Mouse (Mus musculus) testis, postnatal 14 days (tissue): ENCODE results near the gene B3gnt3.
"Not testable (repeated sequence)": the region's sequence is repeated elsewhere in the genome, so short reads cannot be mapped to it uniquely, and the experiment has no call there.

Source experiments
- DNase-seq: peaks from one replicate; pipeline ENCODE4 v3.0.0; 2021; ENCODE audit warnings: low spot score

The B3gnt3 gene

DNA sequence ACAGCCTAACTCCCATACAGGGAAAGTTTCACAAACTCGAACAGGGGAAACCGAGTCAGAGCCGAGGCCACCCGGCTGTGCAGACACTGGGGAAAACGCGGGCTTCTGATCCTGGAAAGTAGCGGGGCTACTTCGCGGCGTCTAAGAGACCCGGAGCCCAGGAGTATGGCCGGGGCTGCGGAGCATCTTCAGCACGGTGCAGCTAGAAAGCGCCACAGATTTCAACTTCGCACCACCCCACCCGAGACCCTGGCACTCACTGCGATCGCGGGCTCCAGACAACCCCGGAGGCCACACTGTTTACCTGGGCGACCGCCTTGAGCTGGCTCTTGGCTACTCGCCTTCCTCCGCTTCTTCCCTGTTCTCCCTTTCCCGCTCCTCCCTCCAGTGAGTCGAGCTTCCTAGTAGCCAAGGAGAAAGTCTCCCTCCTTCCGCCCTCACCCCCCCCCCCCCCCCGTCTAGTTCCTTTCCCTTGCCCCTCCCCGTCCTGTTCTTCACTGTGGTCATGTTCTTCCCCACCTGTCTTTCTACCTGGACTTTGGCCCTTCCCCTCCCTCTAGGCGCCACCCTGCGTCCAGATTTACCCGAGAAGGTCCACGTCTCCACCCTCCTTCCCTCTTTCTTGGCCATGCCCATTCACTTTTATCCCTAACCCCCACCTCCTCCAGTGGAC is at the start of gene B3gnt3:
Gene B3gnt3, minus strand, starts transcription at position 376 of the 673 bp plus-strand sequence.
- no peak for DNase-seq

DNA sequence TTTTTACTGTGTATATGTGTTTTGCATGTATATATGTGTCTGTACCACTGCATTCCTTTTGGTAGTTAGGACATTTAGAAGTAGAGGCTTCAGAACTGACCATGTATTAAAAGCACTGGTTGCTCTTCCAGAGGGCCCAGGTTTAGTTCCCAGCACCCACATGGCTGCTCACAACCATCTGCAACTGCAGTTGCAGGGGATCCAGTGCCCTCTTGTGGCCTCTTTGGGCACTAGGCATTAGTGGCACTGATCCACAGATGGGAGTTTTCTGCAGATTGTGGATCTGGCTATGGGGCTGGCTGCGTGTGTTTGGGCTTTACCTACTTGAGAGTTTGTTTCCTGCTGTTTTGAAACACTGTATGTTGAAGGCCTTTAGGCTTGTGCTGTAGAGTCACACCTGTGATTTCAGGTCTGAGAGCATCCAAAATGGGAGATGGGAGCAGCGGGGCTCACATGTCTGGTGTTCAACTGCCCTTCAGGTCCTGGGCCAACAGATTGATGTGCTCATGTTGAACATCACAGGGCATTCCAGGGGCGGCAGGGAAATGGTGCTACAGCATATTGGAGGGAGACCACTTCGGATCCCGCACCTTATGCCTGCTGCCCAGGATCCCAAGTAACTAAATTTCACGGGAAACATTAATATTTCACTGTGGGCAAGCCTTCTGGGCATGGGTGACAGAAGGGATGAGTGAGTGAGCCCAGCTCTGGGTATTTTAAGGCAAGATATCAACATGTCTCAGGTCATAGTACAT is 47.9 kb upstream of the B3gnt3 start:
- DNase-seq = not testable (repeated sequence)

DNA sequence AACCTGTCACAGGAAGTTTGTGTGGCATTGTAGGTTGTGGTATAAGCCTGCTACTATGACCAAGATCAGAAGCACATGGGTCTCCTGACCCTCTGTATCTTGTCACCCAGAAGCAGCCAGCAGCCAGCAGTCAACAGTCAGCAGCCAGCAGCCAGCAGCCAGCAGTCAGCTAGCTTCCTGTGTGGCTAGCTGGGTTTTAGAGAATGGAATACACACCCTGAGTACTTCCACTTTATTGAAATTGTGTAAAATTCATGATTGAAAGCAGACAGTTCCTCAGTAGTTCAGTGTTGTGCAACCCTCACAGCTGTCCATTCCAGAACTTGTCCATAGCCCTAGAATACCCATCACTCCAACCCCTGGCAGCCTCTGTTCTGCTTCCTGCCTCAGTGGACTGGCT is 45.5 kb upstream of the B3gnt3 start:
- not testable (repeated sequence) for DNase-seq

- no peak for DNase-seq
Observed at GRCm38 (mm10) chr8:71745322-71745721, 43.7 kb upstream of the B3gnt3 start.

DNA sequence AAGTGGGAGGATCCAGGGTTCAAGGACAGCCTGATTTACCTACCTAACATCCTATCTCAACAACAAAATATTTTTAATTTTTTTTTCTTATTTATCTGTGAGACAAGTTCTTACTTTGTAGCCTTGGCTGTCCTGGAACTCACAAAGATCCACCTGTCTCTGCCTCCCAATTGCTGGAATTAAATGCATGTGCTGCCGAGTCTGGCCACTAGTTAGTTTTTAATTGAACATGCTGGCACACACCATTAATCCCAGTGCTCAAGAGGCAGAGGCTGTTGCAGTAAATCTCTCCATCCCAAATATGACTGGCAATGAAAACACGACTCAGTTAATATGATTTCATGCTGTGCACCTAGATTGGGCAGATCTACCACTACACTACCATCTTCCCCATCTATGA is 41.2 kb upstream of the B3gnt3 start:
- DNase-seq = no peak

GRCm38 (mm10) chr8:71741687-71742114 is 40.1 kb upstream of the B3gnt3 start:
- no peak for DNase-seq

DNA sequence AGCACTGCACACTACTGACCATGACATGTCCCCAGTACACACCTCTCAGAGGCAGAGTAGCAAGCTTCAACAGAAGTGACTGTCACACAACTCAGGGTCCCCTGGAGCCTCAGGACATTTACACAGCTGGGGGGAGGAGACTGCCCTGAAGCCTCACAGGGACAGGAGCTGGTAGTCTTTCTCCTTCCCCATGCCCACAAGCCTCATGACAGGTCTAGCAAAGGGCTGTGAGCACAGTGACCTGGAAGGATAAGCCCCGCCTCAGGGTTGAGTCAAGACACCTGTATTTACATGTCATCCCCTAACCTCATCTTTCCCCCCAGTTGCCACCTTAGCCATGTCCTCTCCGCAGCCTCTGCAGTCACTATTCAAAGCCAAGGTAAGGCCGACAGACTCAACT is 39.6 kb upstream of the B3gnt3 start:
- DNase-seq = no peak

- not testable (repeated sequence) for DNase-seq
Observed at GRCm38 (mm10) chr8:71738316-71738715, 36.7 kb upstream of the B3gnt3 start.

GRCm38 (mm10) chr8:71731652-71732230 is 30.2 kb upstream of the B3gnt3 start:
- DNase-seq = no peak

DNA sequence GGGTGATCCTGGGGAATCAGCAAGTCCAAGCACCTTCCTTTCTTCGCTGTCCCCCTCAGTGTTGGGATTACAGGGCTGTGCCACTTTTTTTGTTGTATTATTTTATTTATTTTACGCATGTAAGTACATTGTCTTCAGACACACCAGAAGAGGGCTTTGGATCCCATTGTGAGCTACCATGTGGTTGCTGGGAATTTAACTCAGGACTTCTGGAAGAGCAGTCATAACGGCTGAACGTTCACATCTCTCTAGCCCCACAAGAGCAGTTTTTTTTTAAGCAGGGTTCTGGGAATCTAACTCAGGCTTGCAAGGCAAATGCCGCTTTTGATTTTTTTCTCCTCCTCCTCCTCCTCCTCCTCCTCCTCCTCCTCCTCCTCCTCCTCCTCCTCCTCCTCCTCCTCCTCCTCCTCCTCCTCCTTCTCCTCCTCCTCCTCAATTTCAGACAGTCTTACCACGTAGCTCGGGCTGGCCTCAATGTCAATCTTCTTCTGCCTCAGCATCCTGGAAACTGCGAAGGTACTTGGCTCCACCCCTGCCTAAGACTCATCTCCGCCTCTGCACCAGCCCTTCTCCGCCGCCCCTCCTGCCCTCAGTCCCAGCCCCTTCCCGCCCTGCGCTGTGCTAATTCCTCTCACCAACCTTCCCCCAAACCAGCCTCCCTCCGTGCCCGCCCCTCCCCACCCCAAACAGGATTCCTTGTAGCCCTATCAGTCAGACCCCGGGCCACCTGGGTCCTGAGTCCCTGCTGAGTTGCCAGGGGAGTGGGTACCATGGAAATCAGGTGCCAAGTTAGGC is 27.4 kb upstream of the B3gnt3 start:
- no peak for DNase-seq

GRCm38 (mm10) chr8:71728240-71728785 is 26.7 kb upstream of the B3gnt3 start:
- DNase-seq = no peak

GRCm38 (mm10) chr8:71725122-71725924 is 23.7 kb upstream of the B3gnt3 start, which contains the start of gene Fcho1:
Gene Fcho1 (minus strand): TSS chr8:71725716.
- peak; percentile 80 for DNase-seq

- DNase-seq = no peak
Observed at GRCm38 (mm10) chr8:71724389-71724788, 22.8 kb upstream of the B3gnt3 start.

GRCm38 (mm10) chr8:71723047-71723551 is 21.5 kb upstream of the B3gnt3 start:
- no peak for DNase-seq

- no peak for DNase-seq
Observed at GRCm38 (mm10) chr8:71719928-71720457, 18.4 kb upstream of the B3gnt3 start.

DNA sequence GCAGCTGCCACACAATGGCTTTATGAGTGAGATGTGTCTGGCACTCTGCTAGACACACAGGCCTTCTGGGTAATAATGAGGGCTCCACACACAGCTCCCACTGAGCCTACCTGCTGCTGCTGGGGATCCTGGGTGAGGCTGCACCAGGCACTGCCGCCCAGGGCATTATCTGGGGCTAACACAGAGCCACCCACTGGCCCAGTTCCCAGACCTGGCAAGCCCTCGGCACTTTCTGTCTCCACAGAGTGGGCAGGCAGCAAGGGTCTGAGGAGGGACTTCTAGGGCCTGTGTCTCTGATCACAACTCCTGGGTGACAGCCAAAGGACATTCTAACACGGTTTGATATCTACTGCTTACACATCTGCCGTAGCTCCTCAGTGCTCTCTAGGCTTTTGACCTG is 17.6 kb upstream of the B3gnt3 start:
- DNase-seq = peak; percentile 55

DNA sequence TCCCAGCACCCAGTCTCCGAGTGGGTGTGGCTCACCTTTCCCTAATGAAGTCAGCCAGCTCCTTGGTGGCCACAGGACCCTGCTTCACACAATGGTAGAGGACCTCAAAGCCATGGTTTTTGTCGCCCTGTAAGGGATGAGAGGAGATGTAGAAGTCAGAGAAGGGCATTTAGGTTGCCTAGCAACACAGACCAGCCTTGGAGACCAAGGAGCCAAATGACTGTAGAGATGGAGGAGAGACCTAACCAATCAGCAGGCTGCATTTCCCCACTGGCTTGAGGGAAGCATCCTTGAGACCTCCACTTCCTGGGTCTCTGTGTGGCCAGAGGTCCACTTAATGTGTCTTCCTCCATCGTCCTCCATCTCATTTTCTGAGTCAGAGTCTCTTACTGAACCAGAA is 16.7 kb upstream of the B3gnt3 start:
- no peak for DNase-seq

GRCm38 (mm10) chr8:71717096-71717495 is 15.5 kb upstream of the B3gnt3 start:
- DNase-seq = no peak

DNA sequence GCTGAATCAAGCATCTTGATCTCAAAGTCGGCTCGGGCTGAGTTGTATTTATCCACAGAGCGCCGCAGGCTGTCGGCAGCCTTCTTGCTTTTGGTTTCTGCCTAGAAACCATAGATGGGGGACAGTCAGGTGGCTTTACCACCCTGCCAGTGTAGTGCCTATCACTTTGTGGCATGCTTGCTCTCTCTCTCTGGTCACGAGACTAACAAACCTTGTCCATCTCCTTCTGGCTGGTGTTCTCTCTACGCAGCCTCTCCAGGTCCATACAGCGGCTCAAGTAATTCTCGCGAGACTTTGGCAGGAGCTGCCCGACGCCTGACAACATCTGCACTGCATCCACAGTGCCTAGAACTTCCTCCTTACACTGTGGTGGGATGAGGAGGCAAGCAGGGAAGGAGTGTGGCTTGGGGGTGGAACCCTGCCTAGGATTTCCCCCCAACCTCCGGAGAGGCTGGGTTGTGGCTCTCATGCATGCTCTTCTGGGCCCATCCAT is 15.0 kb upstream of the B3gnt3 start:
- DNase-seq = no peak

DNA sequence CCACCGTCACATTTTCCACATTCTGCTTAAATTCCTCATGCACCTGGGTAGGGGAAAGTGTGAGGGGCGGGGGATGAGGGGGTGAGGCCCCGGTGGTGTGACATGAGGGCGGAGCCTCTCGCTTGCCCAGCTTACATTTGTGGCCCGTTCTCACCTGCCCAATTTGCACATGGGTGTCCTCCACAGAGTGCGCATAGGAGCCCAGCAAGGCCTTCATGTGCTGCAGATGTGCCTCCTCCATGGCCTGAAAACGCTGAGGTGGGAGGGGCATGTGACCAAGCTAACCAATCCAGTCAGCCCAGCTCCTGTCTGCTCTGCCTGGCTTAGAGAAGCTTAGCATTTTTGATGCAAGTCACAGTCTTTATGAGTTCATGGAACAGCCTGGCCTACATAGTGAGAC is 13.9 kb upstream of the B3gnt3 start:
- no peak for DNase-seq
